Mouse (Mus musculus) megakaryocyte, embryonic 14.5 days (primary cell): ENCODE measurements at regions not wholly inside any gene's neighbourhood (a gene's known extent, or its start where the extent isn't known, plus 50 kb on each side); places are given as distances from the start of the nearest gene placed in this dataset.

Source experiments
- H3K27me3 ChIP-seq: replicated peaks from 2 replicates; pipeline ENCODE3; 2012; ENCODE audit warnings: inconsistent platforms
- H3K36me3 ChIP-seq: replicated peaks from 2 replicates; pipeline ENCODE3; 2012; ENCODE audit warnings: low read length, inconsistent platforms, mixed read lengths
- H3K4me1 ChIP-seq: 2 replicates; pipeline ENCODE4 v1.6.1; 2012; ENCODE audit warnings: inconsistent platforms
- H3K4me3 ChIP-seq: replicated peaks from 2 replicates; pipeline ENCODE3; 2012; ENCODE audit warnings: moderate library complexity, mild to moderate bottlenecking, inconsistent platforms
- H3K9me3 ChIP-seq: 2 replicates; pipeline ENCODE4 v1.6.1; 2012; ENCODE audit warnings: inconsistent platforms
- FLI1 ChIP-seq: IDR thresholded peaks from 2 replicates; pipeline ENCODE4 v1.6.1; 2012; ENCODE audit warnings: low read length, inconsistent platforms, mixed read lengths
- GATA1 ChIP-seq: IDR thresholded peaks from 3 replicates; pipeline ENCODE4 v1.6.1; 2012; ENCODE audit warnings: mixed read lengths, low read length, inconsistent platforms, borderline replicate concordance

DNA sequence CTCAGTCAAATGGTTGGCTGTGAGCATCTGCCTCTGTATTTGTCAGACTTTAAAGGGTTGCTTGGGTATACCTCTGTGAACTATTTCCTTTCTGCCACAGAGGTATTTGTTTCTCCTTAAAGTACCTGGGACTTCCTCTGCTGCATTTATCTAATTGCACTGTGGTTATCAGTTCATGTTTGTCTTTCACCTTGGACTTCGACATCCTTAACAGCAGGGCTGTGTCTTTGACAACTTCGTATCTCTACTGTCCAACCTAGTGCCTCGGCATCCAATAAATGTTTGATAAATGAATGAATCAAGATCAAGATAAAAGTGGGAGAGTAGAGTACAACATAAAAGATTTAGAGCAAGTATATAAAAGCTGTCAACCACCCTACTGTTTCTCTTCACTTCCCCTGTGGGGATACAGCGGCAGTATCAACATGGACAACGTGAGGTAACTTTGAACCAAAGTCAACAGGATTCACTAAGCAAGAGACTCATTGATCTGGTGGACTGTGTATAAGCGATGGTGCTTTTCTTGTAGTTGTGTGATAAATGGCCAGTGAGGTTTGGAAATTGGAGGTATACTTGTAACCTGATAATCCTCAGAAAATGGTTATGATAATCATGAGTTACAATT lies 199.9 kb upstream of the Cxxc4 start:
- H3K27me3 ChIP-seq: no peaks in the 10 kb centered on the region
- no peaks in the 10 kb centered on the region for H3K9me3 ChIP-seq
- H3K4me1 ChIP-seq: no peaks in the 10 kb centered on the region
- no peaks in the 10 kb centered on the region for H3K36me3 ChIP-seq
- TF ChIP-seq GATA1 (no peak), FLI1 (no peak)
- no peak overlapping the region for H3K4me3 ChIP-seq

DNA sequence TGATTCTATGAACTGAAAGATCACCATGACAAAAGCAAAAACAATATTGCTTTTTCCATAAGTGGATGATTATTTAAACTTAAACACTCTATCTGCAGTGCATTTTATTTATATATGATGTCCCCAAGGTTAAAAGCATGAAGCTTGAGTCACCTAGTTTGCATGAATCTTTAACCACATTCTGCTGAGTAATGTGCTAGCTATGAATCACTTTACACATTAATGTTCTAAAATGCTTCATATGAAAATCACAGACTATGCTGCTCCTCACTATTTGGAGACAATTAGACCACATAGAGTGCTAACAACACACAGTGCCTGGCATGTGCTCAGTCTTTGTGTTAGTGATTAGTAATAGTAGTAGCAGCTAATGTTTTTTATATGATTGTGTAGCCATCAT lies 185.6 kb upstream of the Cxxc4 start:
- Histone ChIP-seq H3K4me1 (no peaks in the 10 kb centered on the region), H3K27me3 (no peaks in the 10 kb centered on the region), H3K4me3 (no peak overlapping the region), H3K36me3 (no peaks in the 10 kb centered on the region), H3K9me3 (no peaks in the 10 kb centered on the region)
- no peak for TF ChIP-seq FLI1
- TF ChIP-seq GATA1: no peak

DNA sequence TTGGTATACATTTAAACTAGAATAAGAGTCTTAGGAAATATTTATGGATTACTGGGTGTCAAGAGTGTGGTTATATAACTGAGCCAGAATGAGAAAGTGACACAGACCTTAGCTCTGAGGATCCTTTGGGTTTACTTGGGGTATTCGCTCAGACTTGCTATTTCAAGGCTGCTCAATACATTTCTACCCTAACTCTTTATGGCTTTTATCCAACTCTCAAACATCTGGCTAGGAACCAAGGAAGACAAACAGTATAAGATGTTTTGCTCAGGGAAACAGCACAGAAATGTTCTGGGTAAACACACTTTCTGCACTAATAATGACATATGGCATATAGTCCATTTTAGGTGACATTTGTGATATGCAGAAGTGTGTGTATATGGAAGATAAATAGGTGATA lies 153.8 kb upstream of the Cxxc4 start:
- H3K9me3 ChIP-seq: peaks cover 8% of the 10 kb centered on the region
- H3K4me1 ChIP-seq: no peaks in the 10 kb centered on the region
- H3K36me3 ChIP-seq: no peaks in the 10 kb centered on the region
- H3K4me3 ChIP-seq: no peak overlapping the region
- TF ChIP-seq GATA1 (no peak), FLI1 (no peak)
- no peaks in the 10 kb centered on the region for H3K27me3 ChIP-seq

DNA sequence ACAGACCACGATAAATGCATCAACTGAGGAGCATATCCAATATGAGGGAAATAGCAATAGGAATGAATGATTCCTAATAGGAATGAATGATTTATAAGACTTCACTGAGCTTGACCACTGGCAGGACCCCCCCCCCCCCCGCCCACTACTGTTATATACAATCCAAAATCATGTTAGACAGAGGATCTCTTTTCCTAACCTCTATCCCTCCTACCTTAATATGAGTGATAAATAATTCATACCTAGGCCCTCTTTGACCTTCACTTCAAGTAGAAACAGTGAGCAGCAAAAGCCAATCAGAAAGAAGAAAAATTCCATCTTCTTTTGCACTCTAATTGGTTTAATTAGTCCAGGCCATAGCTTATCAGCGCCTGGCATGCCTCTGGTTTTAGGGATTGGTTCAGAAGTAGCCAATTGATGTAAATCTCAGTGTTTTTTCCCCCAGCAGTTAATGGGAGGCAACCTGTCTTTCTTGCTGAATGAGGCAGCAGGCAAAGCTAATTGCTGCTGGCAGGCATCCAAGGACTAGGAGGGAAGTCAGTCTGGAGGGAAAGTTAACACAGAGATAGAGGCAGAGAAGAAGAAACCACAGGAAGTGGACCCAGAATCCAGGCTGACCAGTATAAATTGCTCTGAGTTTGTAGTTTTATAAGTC lies 136.7 kb upstream of the Cxxc4 start:
- Histone ChIP-seq H3K27me3 (peaks cover 5% of the 10 kb centered on the region), H3K4me1 (peaks cover 7% of the 10 kb centered on the region; the same call in 1 of the 2 replicates), H3K9me3 (no peaks in the 10 kb centered on the region), H3K4me3 (no peak overlapping the region), H3K36me3 (no peaks in the 10 kb centered on the region)
- TF ChIP-seq GATA1 (no peak), FLI1 (no peak)

DNA sequence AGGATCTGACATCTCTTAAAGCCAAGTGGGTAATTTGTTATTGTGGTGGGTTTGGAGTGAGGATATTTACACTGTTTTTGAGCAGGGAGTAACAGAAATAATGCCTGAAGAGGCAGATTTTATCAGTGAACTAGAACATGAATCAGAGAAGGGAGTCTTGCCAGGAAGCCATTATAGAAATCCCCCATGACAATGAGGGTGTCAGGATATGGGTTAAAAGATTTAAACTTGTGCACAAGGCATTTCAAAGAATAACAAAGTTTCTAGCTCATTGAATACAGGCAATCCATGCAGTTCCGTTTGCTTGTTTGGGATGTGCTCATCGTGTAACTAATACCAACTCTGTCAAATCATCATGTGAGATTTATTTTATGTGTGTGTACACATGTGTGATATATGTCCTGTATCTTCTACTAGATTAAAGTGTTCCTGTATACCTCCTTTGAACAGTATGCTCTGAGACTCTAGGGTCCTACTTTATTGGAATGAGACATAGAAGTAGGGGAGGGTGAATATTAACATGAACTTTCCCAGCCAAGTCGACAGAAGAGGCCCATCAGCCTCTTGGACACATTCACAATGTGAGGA lies 134.0 kb upstream of the Cxxc4 start:
- H3K36me3 ChIP-seq: no peaks in the 10 kb centered on the region
- H3K9me3 ChIP-seq: no peaks in the 10 kb centered on the region
- peaks cover 7% of the 10 kb centered on the region; the same call in 1 of the 2 replicates for H3K4me1 ChIP-seq
- H3K4me3 ChIP-seq: no peak overlapping the region
- TF ChIP-seq FLI1 (no peak), GATA1 (no peak)
- H3K27me3 ChIP-seq: peaks cover 3% of the 10 kb centered on the region

DNA sequence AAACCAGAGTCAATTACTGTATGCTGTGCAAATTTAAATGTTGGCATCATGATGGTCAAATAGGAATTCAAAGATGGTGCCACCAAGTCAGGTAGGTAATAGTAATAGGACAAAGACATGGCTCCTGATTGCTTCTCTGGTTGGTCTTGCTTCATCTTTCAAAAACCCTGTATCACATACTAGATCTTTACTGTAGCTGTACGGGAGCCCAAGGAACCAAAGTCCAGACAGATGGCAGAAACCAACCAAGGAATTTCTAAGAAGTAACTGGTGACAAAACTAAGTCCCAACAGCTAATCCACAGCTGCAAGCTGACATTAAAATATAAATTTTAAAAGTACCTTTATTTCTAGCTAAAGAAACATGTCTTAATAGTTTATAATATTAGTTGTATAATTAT lies 131.7 kb upstream of the Cxxc4 start:
- H3K36me3 ChIP-seq: no peaks in the 10 kb centered on the region
- H3K4me1 ChIP-seq: peaks cover 7% of the 10 kb centered on the region; the same call in 1 of the 2 replicates
- TF ChIP-seq GATA1 (no peak), FLI1 (no peak)
- H3K4me3 ChIP-seq: no peak overlapping the region
- H3K27me3 ChIP-seq: no peaks in the 10 kb centered on the region
- no peaks in the 10 kb centered on the region for H3K9me3 ChIP-seq

DNA sequence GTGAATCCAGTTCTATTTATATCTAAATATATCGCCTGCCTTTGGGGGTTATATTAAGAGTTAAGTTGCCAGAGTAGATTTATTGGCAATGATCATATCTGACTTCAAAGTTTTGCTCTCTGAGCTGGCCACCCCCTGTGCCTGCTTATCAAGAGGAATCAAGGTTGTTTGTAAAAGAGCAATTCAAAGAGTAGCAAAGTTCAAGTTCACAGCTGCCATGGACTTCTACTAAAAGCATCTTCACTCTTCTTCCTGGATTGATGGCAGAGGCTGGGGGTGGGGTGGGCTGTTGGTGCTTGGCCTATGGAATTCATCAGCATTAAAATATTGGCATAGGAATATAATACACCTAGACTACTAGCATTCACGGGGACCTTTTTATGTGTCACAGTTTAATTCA lies 131.2 kb upstream of the Cxxc4 start:
- H3K27me3 ChIP-seq: no peaks in the 10 kb centered on the region
- peaks cover 2% of the 10 kb centered on the region; the same call in 1 of the 2 replicates for H3K4me1 ChIP-seq
- no peak overlapping the region for H3K4me3 ChIP-seq
- no peaks in the 10 kb centered on the region for H3K36me3 ChIP-seq
- TF ChIP-seq GATA1 (no peak), FLI1 (no peak)
- H3K9me3 ChIP-seq: no peaks in the 10 kb centered on the region

DNA sequence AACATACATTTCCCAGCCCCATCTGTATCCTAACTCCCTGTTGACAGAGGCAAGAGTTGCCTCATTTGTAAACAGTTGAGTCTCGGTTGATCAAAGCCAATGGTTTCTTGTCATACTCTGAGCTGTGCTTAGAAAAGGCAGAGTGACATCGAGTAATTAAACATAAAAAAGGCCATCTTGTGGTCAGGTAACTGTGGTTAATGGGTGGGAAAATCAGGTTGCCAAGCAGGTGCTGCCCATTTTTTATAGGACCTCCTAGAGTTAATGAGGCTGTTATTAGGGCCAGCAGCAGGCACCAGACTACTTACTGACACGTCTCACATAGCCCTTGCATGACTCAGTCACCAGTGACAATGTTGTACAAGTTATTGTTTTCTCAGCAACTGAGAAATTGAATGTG lies 130.7 kb upstream of the Cxxc4 start:
- Histone ChIP-seq H3K9me3 (no peaks in the 10 kb centered on the region), H3K36me3 (no peaks in the 10 kb centered on the region), H3K27me3 (no peaks in the 10 kb centered on the region), H3K4me3 (no peak overlapping the region), H3K4me1 (no peaks in the 10 kb centered on the region)
- TF ChIP-seq GATA1 (no peak), FLI1 (no peak)

DNA sequence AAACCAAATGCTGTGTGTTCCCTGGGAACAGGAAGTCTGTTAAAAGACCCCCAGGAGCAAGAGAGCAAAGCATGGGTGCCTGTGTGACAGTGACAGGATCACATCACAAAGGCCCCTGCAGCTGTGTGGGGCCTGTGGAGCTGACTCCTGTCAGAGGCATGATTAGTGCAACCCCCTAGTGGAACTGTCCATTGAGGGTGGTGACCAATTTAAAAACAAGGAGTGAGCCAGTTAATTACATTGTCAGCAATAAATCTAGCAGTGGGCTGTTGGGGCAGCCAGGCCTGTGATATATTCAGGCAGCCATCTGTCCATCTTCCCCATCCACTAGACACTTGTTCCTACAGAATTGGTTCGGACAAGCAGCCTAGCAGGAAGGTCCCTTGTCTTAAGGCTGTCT lies 121.8 kb upstream of the Cxxc4 start:
- TF ChIP-seq GATA1 (no peak), FLI1 (no peak)
- H3K4me1 ChIP-seq: no peaks in the 10 kb centered on the region
- no peaks in the 10 kb centered on the region for H3K36me3 ChIP-seq

DNA sequence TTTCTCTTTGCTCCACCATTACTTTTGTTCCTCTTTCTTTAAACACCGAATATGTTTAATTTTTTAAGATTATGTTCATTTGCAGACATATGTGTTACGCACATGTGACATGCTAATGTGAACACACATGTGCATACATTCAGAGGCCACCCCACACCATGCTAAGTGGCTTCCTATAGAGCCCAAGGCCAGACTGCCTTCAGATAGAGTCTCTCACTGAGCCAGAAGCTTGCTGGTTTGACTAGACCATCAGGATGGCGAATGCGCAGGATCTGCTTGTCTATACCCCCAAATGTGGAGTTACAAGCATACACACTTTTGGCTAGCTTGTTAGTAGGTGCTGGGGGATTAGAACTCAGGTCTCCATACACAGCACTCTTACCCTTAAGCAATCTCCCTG lies 121.3 kb upstream of the Cxxc4 start:
- TF ChIP-seq FLI1 (no peak), GATA1 (no peak)
- no peaks in the 10 kb centered on the region for H3K4me1 ChIP-seq
- no peaks in the 10 kb centered on the region for H3K27me3 ChIP-seq
- H3K36me3 ChIP-seq: no peaks in the 10 kb centered on the region
- no peak overlapping the region for H3K4me3 ChIP-seq
- H3K9me3 ChIP-seq: peaks cover 4% of the 10 kb centered on the region; the same call in 1 of the 2 replicates

More for the DNA sequence above, 121.8 kb upstream of the Cxxc4 start:
- Histone ChIP-seq H3K9me3 (peaks cover 4% of the 10 kb centered on the region; the same call in 1 of the 2 replicates), H3K4me3 (no peak overlapping the region), H3K27me3 (no peaks in the 10 kb centered on the region)
